ENCODE assay signal across 12 mouse cellular contexts in the genomic region with DNA sequence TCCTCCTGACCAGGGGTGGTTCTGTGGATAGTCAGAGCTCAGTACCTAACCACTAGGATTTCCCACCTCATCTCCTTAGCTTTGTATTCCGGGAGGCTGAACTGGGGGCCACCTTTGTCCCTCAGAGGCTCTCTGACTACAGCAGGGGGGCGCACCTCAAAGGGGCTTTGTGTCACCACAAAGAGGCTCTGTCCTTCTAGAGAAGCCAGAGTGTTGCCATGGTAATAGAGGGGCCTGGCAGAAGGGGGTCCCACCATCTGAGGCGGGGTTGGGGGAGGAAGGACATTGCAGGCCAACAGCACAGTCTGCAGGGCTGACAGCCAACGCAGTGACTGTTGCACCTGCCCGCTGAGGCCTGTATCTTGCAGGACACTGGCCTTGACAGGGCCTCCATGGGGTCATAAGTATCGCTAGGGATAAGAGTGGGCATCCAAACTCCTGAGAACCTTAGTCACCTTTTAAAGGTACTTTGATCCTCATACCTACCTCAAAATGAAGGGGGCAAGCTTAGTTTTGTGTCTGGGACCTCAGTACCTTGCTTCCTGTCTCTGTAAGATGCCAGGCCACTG. TPM values are rescaled to one million over a fixed set of nuclear protein-coding genes. Genes with fewer than 3 reads are reported as not detected.
DNase-seq lines count a peak whose midpoint lies in the region; ATAC-seq and TF ChIP-seq lines count a peak whose summit lies in the region.
"Had no signal": no experiment of that assay in that cellular context is flagged by ENCODE, and none has a peak within 500 bp of the region (broad histone marks: within the 10 kb centered on the region; RNA-seq: fewer than 3 reads in every experiment).

No protein-coding gene starts in this region.

- no peak overlapping the region for H3K9ac ChIP-seq in forebrain, embryonic 16.5 days (replicated peaks; ENCODE audit: low read depth, low read length)
- no peak overlapping the region for H3K9ac ChIP-seq in stomach, embryonic 16.5 days (ENCODE audit: low read length)

- peak; percentile 66 for ATAC-seq in forebrain, embryonic 16.5 days
- peak; percentile 20; the same call in 1 of the 2 replicates for ATAC-seq in stomach, embryonic 16.5 days (ENCODE audit: insufficient read depth, low FRiP score)
- no peak for ATAC-seq in monocyte, adult 5-6 weeks (replicated peaks; ENCODE audit: insufficient number of reproducible peaks, low FRiP score, low TSS enrichment, poor library complexity, severe bottlenecking)

- H3K36me3 ChIP-seq in testis, adult 2 months (ENCODE audit: control insufficient read depth, insufficient read depth, low read length), result no peaks in the 10 kb centered on the region
- no peaks in the 10 kb centered on the region for H3K36me3 ChIP-seq in forebrain, embryonic 16.5 days (ENCODE audit: control insufficient read depth, insufficient read depth)
- H3K36me3 ChIP-seq in midbrain, embryonic 10.5 days, result no peaks in the 10 kb centered on the region
- no peaks in the 10 kb centered on the region for H3K36me3 ChIP-seq in stomach, embryonic 16.5 days (ENCODE audit: control insufficient read depth, insufficient read depth, low read length)

- H3K9me3 ChIP-seq in forebrain, embryonic 16.5 days (ENCODE audit: control insufficient read depth, low read length), result no peaks in the 10 kb centered on the region
- no peaks in the 10 kb centered on the region for H3K9me3 ChIP-seq in midbrain, embryonic 10.5 days (replicated peaks)
- no peaks in the 10 kb centered on the region for H3K9me3 ChIP-seq in stomach, embryonic 16.5 days (replicated peaks; ENCODE audit: control insufficient read depth, low read length)

- DNase-seq in testis, postnatal 14 days (ENCODE audit: low spot score), result no peak
- peak; percentile 89 for DNase-seq in midbrain, embryonic 10.5 days (ENCODE audit: low spot score)
- no peak for DNase-seq in adrenal gland, adult 8-10 months
- DNase-seq in urinary bladder, adult 18-20 months (ENCODE audit: low spot score in 2 of 2), result no peak
- DNase-seq: adrenal gland, adult 2 months; gastrocnemius, postnatal 36 days; heart, postnatal 4 days; layer of hippocampus, adult 9-11 months had no signal

- TF ChIP-seq CTCF in testis, adult 2 months (IDR thresholded peaks at IDR 0.05; ENCODE audit: control insufficient read depth, insufficient read depth, insufficient replicate concordance, low read depth, low read length), result no peak

- H3K4me3 ChIP-seq in testis, adult 2 months (ENCODE audit: control insufficient read depth, low read depth, low read length), result peak overlapping the region; percentile 55
- no peak overlapping the region for H3K4me3 ChIP-seq in forebrain, embryonic 16.5 days (replicated peaks; ENCODE audit: low read length)
- peak overlapping the region; percentile 30 for H3K4me3 ChIP-seq in midbrain, embryonic 10.5 days
- no peak overlapping the region for H3K4me3 ChIP-seq in stomach, embryonic 16.5 days (replicated peaks; ENCODE audit: low read length)

- 6% methylated on average over 6 of the region's 6 CpGs for WGBS in forebrain, embryonic 16.5 days
- WGBS in midbrain, embryonic 10.5 days, result 16% methylated on average over 6 of the region's 6 CpGs
- 60% methylated on average over 6 of the region's 6 CpGs for WGBS in stomach, embryonic 16.5 days

- H3K4me1 ChIP-seq in testis, adult 2 months (ENCODE audit: control insufficient read depth, insufficient read depth, low read length), result no peaks in the 10 kb centered on the region; the same call in 1 of the 2 replicates
- H3K4me1 ChIP-seq in forebrain, embryonic 16.5 days (replicated peaks; ENCODE audit: control insufficient read depth, insufficient read depth, low read length), result peaks cover 58% of the 10 kb centered on the region
- H3K4me1 ChIP-seq in midbrain, embryonic 10.5 days, result peaks cover 91% of the 10 kb centered on the region
- peaks cover 31% of the 10 kb centered on the region for H3K4me1 ChIP-seq in stomach, embryonic 16.5 days (ENCODE audit: control insufficient read depth, insufficient read depth, low read length)

- H3K4me2 ChIP-seq in forebrain, embryonic 16.5 days (ENCODE audit: low read length), result no peak overlapping the region
- H3K4me2 ChIP-seq in stomach, embryonic 16.5 days (ENCODE audit: low read depth, low read length), result no peak overlapping the region

- H3K27ac ChIP-seq in testis, adult 2 months (ENCODE audit: control insufficient read depth, insufficient read depth, low read depth, low read length), result no peak overlapping the region
- peak overlapping the region; percentile 60 for H3K27ac ChIP-seq in forebrain, embryonic 16.5 days (ENCODE audit: low read length)
- peak overlapping the region; percentile 93 for H3K27ac ChIP-seq in midbrain, embryonic 10.5 days (replicated peaks)
- no peak overlapping the region for H3K27ac ChIP-seq in stomach, embryonic 16.5 days (ENCODE audit: low read length)

- TF ChIP-seq POLR2A in testis, adult 2 months (IDR thresholded peaks at IDR 0.05; ENCODE audit: control insufficient read depth, low read depth, low read length), result no peak

- H3K27me3 ChIP-seq in testis, adult 2 months (ENCODE audit: control insufficient read depth, insufficient read depth, low read length), result no peaks in the 10 kb centered on the region
- no peaks in the 10 kb centered on the region for H3K27me3 ChIP-seq in forebrain, embryonic 16.5 days (replicated peaks; ENCODE audit: control insufficient read depth, insufficient read depth, low read length)
- H3K27me3 ChIP-seq in midbrain, embryonic 10.5 days (ENCODE audit: low read depth, poor library complexity, severe bottlenecking), result no peaks in the 10 kb centered on the region
- no peaks in the 10 kb centered on the region for H3K27me3 ChIP-seq in stomach, embryonic 16.5 days (ENCODE audit: control insufficient read depth, insufficient read depth, low read length)

RNA-seq across cellular contexts. Expression of gene Arvcf, which starts 32.6 kb away (rescaled TPM):
- polyA plus RNA-seq in testis, adult 2 months (2012; rRNA removed), result 7.8 and 10.9 TPM in 2 replicates
- polyA plus RNA-seq in forebrain, embryonic 16.5 days (2015; fragmentation: Nextera tagmentation; extraction: Ambion mirVana), result 58.6 and 67.8 TPM in 2 replicates
- polyA plus RNA-seq in midbrain, embryonic 10.5 days (2016; fragmentation: Nextera tagmentation; extraction: Ambion mirVana), result 110 and 133 TPM in 2 replicates
- 25.3 and 26.0 TPM in 2 replicates for polyA plus RNA-seq in stomach, embryonic 16.5 days (2015; fragmentation: Nextera tagmentation; extraction: Ambion mirVana)
- total RNA-seq in adrenal gland, adult 8-10 months (2022), result 10 to 100 TPM; 25.5 to 67.0 (median 52.7) TPM
- 1.4 to 2.2 TPM (median 1.7 TPM) in 3 replicates for total RNA-seq in monocyte, adult 5-6 weeks (2017)

RNA-seq across cellular contexts. Expression of gene Tango2, which starts 32.7 kb away (rescaled TPM):
- polyA plus RNA-seq in testis, adult 2 months (2012; rRNA removed), result 10.9 and 11.6 TPM in 2 replicates
- 74.9 and 86.8 TPM in 2 replicates for polyA plus RNA-seq in forebrain, embryonic 16.5 days (2015; fragmentation: Nextera tagmentation; extraction: Ambion mirVana)
- polyA plus RNA-seq in midbrain, embryonic 10.5 days (2016; fragmentation: Nextera tagmentation; extraction: Ambion mirVana), result 40.1 and 45.2 TPM in 2 replicates
- 27.6 and 32.7 TPM in 2 replicates for polyA plus RNA-seq in stomach, embryonic 16.5 days (2015; fragmentation: Nextera tagmentation; extraction: Ambion mirVana)
- 10 to 100 TPM; 45.4 to 68.0 (median 52.7) TPM for total RNA-seq in adrenal gland, adult 8-10 months (2022)
- 15.3 to 37.3 TPM (median 31.7 TPM) in 3 replicates for total RNA-seq in monocyte, adult 5-6 weeks (2017)

RNA-seq across cellular contexts. Expression of gene Txnrd2, which starts 45.6 kb away (rescaled TPM):
- 4.3 and 4.5 TPM in 2 replicates for polyA plus RNA-seq in testis, adult 2 months (2012; rRNA removed)
- 24.0 and 27.8 TPM in 2 replicates for polyA plus RNA-seq in forebrain, embryonic 16.5 days (2015; fragmentation: Nextera tagmentation; extraction: Ambion mirVana)
- 30.6 and 30.7 TPM in 2 replicates for polyA plus RNA-seq in midbrain, embryonic 10.5 days (2016; fragmentation: Nextera tagmentation; extraction: Ambion mirVana)
- 19.2 and 23.7 TPM in 2 replicates for polyA plus RNA-seq in stomach, embryonic 16.5 days (2015; fragmentation: Nextera tagmentation; extraction: Ambion mirVana)
- total RNA-seq in adrenal gland, adult 8-10 months (2022), result 100 to 1,000 TPM in 2 of 4 experiments, 10 to 100 TPM in 2; 79.2 to 123 (median 103) TPM
- total RNA-seq in monocyte, adult 5-6 weeks (2017), result 9.3 to 21.9 TPM (median 18.1 TPM) in 3 replicates

RNA-seq across cellular contexts. Expression of gene Comt, which starts 46.1 kb away (rescaled TPM):
- 12.2 and 20.1 TPM in 2 replicates for polyA plus RNA-seq in testis, adult 2 months (2012; rRNA removed)
- polyA plus RNA-seq in forebrain, embryonic 16.5 days (2015; fragmentation: Nextera tagmentation; extraction: Ambion mirVana), result 88.8 and 98.1 TPM in 2 replicates
- polyA plus RNA-seq in midbrain, embryonic 10.5 days (2016; fragmentation: Nextera tagmentation; extraction: Ambion mirVana), result 62.0 and 66.0 TPM in 2 replicates
- polyA plus RNA-seq in stomach, embryonic 16.5 days (2015; fragmentation: Nextera tagmentation; extraction: Ambion mirVana), result 105 and 119 TPM in 2 replicates
- 100 to 1,000 TPM; 147 to 201 (median 185) TPM for total RNA-seq in adrenal gland, adult 8-10 months (2022)
- total RNA-seq in monocyte, adult 5-6 weeks (2017), result 11.3 to 19.0 TPM (median 15.8 TPM) in 3 replicates

Comparison
In these comparisons a context has a peak if more than half of its experiments do, and no peak if none do; other contexts are left out.
1. H3K27ac ChIP-seq: peak in forebrain, embryonic 16.5 days (single experiment) and midbrain, embryonic 10.5 days (single experiment); none in testis, adult 2 months (single experiment) and stomach, embryonic 16.5 days (single experiment).
2. H3K4me3 ChIP-seq: peak in testis, adult 2 months (single experiment) and midbrain, embryonic 10.5 days (single experiment); none in forebrain, embryonic 16.5 days (single experiment) and stomach, embryonic 16.5 days (single experiment).